Mouse (Mus musculus) spleen, adult 2 months (tissue): ENCODE data around the gene 4930432M17Rik. TPM values are rescaled to one million over a fixed set of nuclear protein-coding genes. Genes with fewer than 3 reads are reported as not detected.

Source experiments
- DNase-seq, 2 experiments: peaks; one replicate each; pipeline versions ENCODE4 v3.0.0 to v3.0.0-alpha.2; 2012 to 2021; ENCODE audit warnings: low spot score in 2 of 2, low read depth in 1 of 2
- H3K27ac ChIP-seq: fragments of 200-500 bp; 2 replicates; pipeline ENCODE4 v1.5.1; 2012; ENCODE audit warnings: low read length, inconsistent platforms; ENCODE audit not compliant: insufficient read depth
- H3K27me3 ChIP-seq: fragments of 200-500 bp; 2 replicates; pipeline ENCODE4 v1.6.1; 2012; ENCODE audit warnings: mild to moderate bottlenecking, moderate library complexity, low read length, inconsistent platforms; ENCODE audit not compliant: control insufficient read depth, insufficient read depth
- H3K36me3 ChIP-seq: fragments of 200-500 bp; 2 replicates; pipeline ENCODE4 v1.6.1; 2012; ENCODE audit warnings: mild to moderate bottlenecking, low read length, inconsistent platforms; ENCODE audit not compliant: control insufficient read depth, insufficient read depth
- H3K4me1 ChIP-seq: fragments of 200-500 bp; 2 replicates; pipeline ENCODE4 v1.6.1; 2011; ENCODE audit warnings: inconsistent platforms; ENCODE audit not compliant: control insufficient read depth, insufficient read depth, insufficient read length
- H3K4me3 ChIP-seq: fragments of 200-500 bp; 2 replicates; pipeline ENCODE4 v1.5.1; 2011; ENCODE audit warnings: mild to moderate bottlenecking, inconsistent platforms; ENCODE audit not compliant: insufficient read depth, insufficient read length; ENCODE audit errors: extremely low read depth
- CTCF ChIP-seq: fragments of 200-500 bp; IDR thresholded peaks from 2 replicates; pipeline ENCODE4 v1.5.1; 2011; ENCODE audit warnings: mild to moderate bottlenecking, inconsistent platforms; ENCODE audit not compliant: insufficient read depth, insufficient read length, insufficient replicate concordance; ENCODE audit errors: extremely low read depth
- POLR2A ChIP-seq: fragments of 200-500 bp; IDR thresholded peaks from 2 replicates; pipeline ENCODE4 v1.6.1; 2011; ENCODE audit warnings: low read depth, low read length, inconsistent platforms
- WGBS: fragments of 180-500 bp; shearing (Covaris S2); methylation state at CpG from one replicate; pipeline ENCODE4 v1.1.7; 2018; 5-methylcytosine and 5-hydroxymethylcytosine counted together
- polyA plus RNA-seq: library from polyadenylated mRNA; depleted of rRNA; stranded (reverse); fragments of >200 nt; gene quantifications from 2 replicates; pipeline ENCODE4 v1.2.3, GENCODE M21; 2012

Gene 4930432M17Rik
- polyA plus RNA-seq, 1 experiment: not detected

GRCm38 (mm10) chr3:121707106-121707505, 36.5 kb downstream of the 4930432M17Rik start:
- H3K4me1 ChIP-seq: no peaks in the 10 kb centered on the region
- DNase-seq: no peak
- H3K36me3 ChIP-seq: no peaks in the 10 kb centered on the region
- no peak overlapping the region for H3K27ac ChIP-seq
- H3K4me3 ChIP-seq: no peak overlapping the region
- H3K27me3 ChIP-seq: no peaks in the 10 kb centered on the region
- 87% methylated on average over 4 of the region's 4 CpGs for WGBS
- TF ChIP-seq POLR2A: no peak
- TF ChIP-seq CTCF: no peak

GRCm38 (mm10) chr3:121710894-121711531, 40.5 kb downstream of the 4930432M17Rik start:
- TF ChIP-seq CTCF (no peak), POLR2A (no peak)
- 86% methylated on average over 7 of the region's 7 CpGs for WGBS
- Histone ChIP-seq H3K27ac (no peak overlapping the region), H3K4me1 (no peaks in the 10 kb centered on the region), H3K4me3 (no peak overlapping the region), H3K27me3 (no peaks in the 10 kb centered on the region), H3K36me3 (no peaks in the 10 kb centered on the region)
- DNase-seq: no peak

- H3K27me3 ChIP-seq: no peaks in the 10 kb centered on the region
- TF ChIP-seq CTCF (no peak), POLR2A (no peak)
- no peaks in the 10 kb centered on the region for H3K36me3 ChIP-seq
- WGBS: 83% methylated on average over 4 of the region's 4 CpGs
- H3K4me1 ChIP-seq: no peaks in the 10 kb centered on the region
- no peak overlapping the region for H3K27ac ChIP-seq
- no peak for DNase-seq
- H3K4me3 ChIP-seq: no peak overlapping the region
Measured at GRCm38 (mm10) chr3:121712222-121712621, 41.7 kb downstream of the 4930432M17Rik start.

GRCm38 (mm10) chr3:121713151-121713701, 42.7 kb downstream of the 4930432M17Rik start:
- H3K27me3 ChIP-seq: no peaks in the 10 kb centered on the region
- H3K4me3 ChIP-seq: no peak overlapping the region
- DNase-seq: no peak
- no peaks in the 10 kb centered on the region for H3K4me1 ChIP-seq
- no peak overlapping the region for H3K27ac ChIP-seq
- no peaks in the 10 kb centered on the region for H3K36me3 ChIP-seq
- 58% methylated on average over 17 of the region's 17 CpGs for WGBS
- TF ChIP-seq CTCF (no peak), POLR2A (no peak)

GRCm38 (mm10) chr3:121713816-121714215, 43.3 kb downstream of the 4930432M17Rik start:
- 86% methylated on average over 8 of the region's 8 CpGs for WGBS

GRCm38 (mm10) chr3:121714461-121714860, 43.9 kb downstream of the 4930432M17Rik start:
- DNase-seq: no peak
- Histone ChIP-seq H3K4me1 (no peaks in the 10 kb centered on the region), H3K27me3 (no peaks in the 10 kb centered on the region)

More at GRCm38 (mm10) chr3:121713816-121714215, 43.3 kb downstream of the 4930432M17Rik start:
- Histone ChIP-seq H3K4me3 (no peak overlapping the region), H3K27ac (no peak overlapping the region), H3K36me3 (no peaks in the 10 kb centered on the region), H3K4me1 (no peaks in the 10 kb centered on the region), H3K27me3 (no peaks in the 10 kb centered on the region)
- TF ChIP-seq POLR2A (no peak), CTCF (no peak)
- no peak for DNase-seq

GRCm38 (mm10) chr3:121715336-121715735, 44.8 kb downstream of the 4930432M17Rik start:
- Histone ChIP-seq H3K27ac (no peak overlapping the region), H3K4me1 (no peaks in the 10 kb centered on the region), H3K4me3 (no peak overlapping the region), H3K27me3 (no peaks in the 10 kb centered on the region), H3K36me3 (no peaks in the 10 kb centered on the region)
- no peak for TF ChIP-seq CTCF
- no peak for TF ChIP-seq POLR2A
- no peak for DNase-seq

More at GRCm38 (mm10) chr3:121714461-121714860, 43.9 kb downstream of the 4930432M17Rik start:
- WGBS: 96% methylated on average over 2 of the region's 2 CpGs
- TF ChIP-seq CTCF (no peak), POLR2A (no peak)
- Histone ChIP-seq H3K36me3 (no peaks in the 10 kb centered on the region), H3K27ac (no peak overlapping the region), H3K4me3 (no peak overlapping the region)
